Mouse (Mus musculus) stomach, postnatal 0 days (tissue): ENCODE measurements around the gene Etfdh. TPM values are rescaled to one million over a fixed set of nuclear protein-coding genes. Genes with fewer than 3 reads are reported as not detected.
A peak's percentile ranks its signal among the peaks of the same experiment; 100 is the strongest.

Experiments
- ATAC-seq: fragments of 200-750 bp; cut with Nextera tagmentation; 2 replicates; pipeline ENCODE4 v1.8.0; 2017; ENCODE audit not compliant: low FRiP score, low TSS enrichment
- DNase-seq: peaks from one replicate; pipeline ENCODE4 v3.0.0-alpha.2; 2016; ENCODE audit warnings: low spot score
- H3K27ac ChIP-seq: fragments of 300-500 bp; sonication (generic); replicated peaks from 2 replicates; pipeline ENCODE4 v1.5.1; 2014; ENCODE audit warnings: mild to moderate bottlenecking, control low read depth
- H3K27me3 ChIP-seq: fragments of 300-500 bp; sonication (generic); 2 replicates; pipeline ENCODE4 v1.6.1; 2014; ENCODE audit warnings: low read length; ENCODE audit not compliant: control insufficient read depth, insufficient read depth
- H3K36me3 ChIP-seq: fragments of 300-500 bp; sonication (generic); 2 replicates; pipeline ENCODE4 v1.6.1; 2014; ENCODE audit warnings: low read length, mixed read lengths; ENCODE audit not compliant: control insufficient read depth, insufficient read depth
- H3K4me1 ChIP-seq: fragments of 300-500 bp; sonication (generic); replicated peaks from 2 replicates; pipeline ENCODE4 v1.6.1; 2014; ENCODE audit warnings: antibody characterized with exemption; ENCODE audit not compliant: control insufficient read depth, insufficient read depth
- H3K4me2 ChIP-seq: fragments of 300-500 bp; sonication (generic); replicated peaks from 2 replicates; pipeline ENCODE4 v1.6.1; 2014; ENCODE audit warnings: low read depth, mild to moderate bottlenecking, control low read depth, moderate library complexity
- H3K4me3 ChIP-seq: fragments of 300-500 bp; sonication (generic); 2 replicates; pipeline ENCODE4 v1.5.1; 2014; ENCODE audit warnings: low read depth, low read length, control low read depth
- H3K9ac ChIP-seq: fragments of 300-500 bp; sonication (generic); 2 replicates; pipeline ENCODE4 v1.6.1; 2014; ENCODE audit warnings: mild to moderate bottlenecking, low read length, control low read depth, mixed read lengths
- H3K9me3 ChIP-seq: fragments of 300-500 bp; sonication (generic); 2 replicates; pipeline ENCODE4 v1.6.1; 2016; ENCODE audit warnings: low read length; ENCODE audit not compliant: control insufficient read depth
- CTCF ChIP-seq: IDR thresholded peaks from 2 replicates; pipeline ENCODE4 v1.5.1; 2016; ENCODE audit warnings: antibody characterized with exemption, low read depth, mild to moderate bottlenecking, moderate library complexity
- EP300 ChIP-seq: optimal IDR thresholded peaks from 2 replicates; pipeline ENCODE3; 2016; ENCODE audit warnings: antibody characterized with exemption
- WGBS: fragments of 180-500 bp; shearing (Covaris S2); extraction: QIAGEN DNeasy Blood & Tissue Kit; methylation state at CpG from one replicate; pipeline ENCODE4 v1.1.7; 2014; 5-methylcytosine and 5-hydroxymethylcytosine counted together
- polyA plus RNA-seq: library from polyadenylated mRNA; unstranded; fragments of >200 nt; fragmentation: Nextera tagmentation; extraction: Ambion mirVana; gene quantifications from 2 replicates; pipeline ENCODE4 v1.2.1, GENCODE M21; 2015

Etfdh gene
- polyA plus RNA-seq, 1 experiment from 2014 or later: 79.6 TPM

GRCm38 (mm10) chr3:79664787-79665408 lies 35.6 kb upstream of the Etfdh start:
- no peak for ATAC-seq

GRCm38 (mm10) chr3:79656682-79657081 lies 27.4 kb upstream of the Etfdh start:
- no peaks in the 10 kb centered on the region for H3K36me3 ChIP-seq
- no peaks in the 10 kb centered on the region for H3K4me1 ChIP-seq
- no peak overlapping the region for H3K4me2 ChIP-seq
- ATAC-seq: no peak
- TF ChIP-seq EP300: no peak
- no peak for TF ChIP-seq CTCF
- no peak overlapping the region for H3K4me3 ChIP-seq
- no peak for DNase-seq
- H3K27me3 ChIP-seq: no peaks in the 10 kb centered on the region
- 26% methylated on average over 5 of the region's 5 CpGs for WGBS
- H3K27ac ChIP-seq: no peak overlapping the region
- H3K9ac ChIP-seq: no peak overlapping the region
- H3K9me3 ChIP-seq: no peaks in the 10 kb centered on the region

More at GRCm38 (mm10) chr3:79664787-79665408, 35.6 kb upstream of the Etfdh start:
- peak; percentile 38 for DNase-seq
- Histone ChIP-seq H3K36me3 (no peaks in the 10 kb centered on the region), H3K9ac (no peak overlapping the region), H3K4me3 (no peak overlapping the region), H3K9me3 (no peaks in the 10 kb centered on the region), H3K4me1 (no peaks in the 10 kb centered on the region), H3K27me3 (no peaks in the 10 kb centered on the region), H3K27ac (no peak overlapping the region), H3K4me2 (no peak overlapping the region)
- 34% methylated on average over 9 of the region's 9 CpGs for WGBS
- TF ChIP-seq CTCF (peak; percentile 91), EP300 (no peak)

- Histone ChIP-seq H3K4me2 (no peak overlapping the region), H3K4me3 (no peak overlapping the region), H3K27me3 (no peaks in the 10 kb centered on the region), H3K4me1 (no peaks in the 10 kb centered on the region), H3K27ac (no peak overlapping the region), H3K9ac (no peak overlapping the region), H3K36me3 (no peaks in the 10 kb centered on the region), H3K9me3 (no peaks in the 10 kb centered on the region)
- WGBS: 78% methylated on average over 6 of the region's 6 CpGs
- TF ChIP-seq EP300 (no peak), CTCF (no peak)
- ATAC-seq: no peak
- DNase-seq: no peak
Observed at GRCm38 (mm10) chr3:79652129-79652528, 22.8 kb upstream of the Etfdh start.

GRCm38 (mm10) chr3:79628561-79629415 lies 512 bp downstream of the Etfdh start, which contains the start of gene 4930579G24Rik:
Gene 4930579G24Rik (plus strand): TSS chr3:79629079.
- WGBS: under 1% methylated on average over 60 of the region's 60 CpGs
- ATAC-seq: peak; percentile 99
- no peaks in the 10 kb centered on the region for H3K4me1 ChIP-seq
- DNase-seq: peak; percentile 93
- H3K4me3 ChIP-seq: peak within 1 kb of the TSS; percentile 73
- TF ChIP-seq CTCF (no peak), EP300 (no peak)
- no peaks in the 10 kb centered on the region for H3K9me3 ChIP-seq
- peak within 1 kb of the TSS; percentile 76 for H3K4me2 ChIP-seq
- H3K27me3 ChIP-seq: no peaks in the 10 kb centered on the region
- H3K27ac ChIP-seq: peak within 1 kb of the TSS; percentile 93
- H3K36me3 ChIP-seq: peaks cover 2% of the 10 kb centered on the region; the same call in 1 of the 2 replicates
- peak within 1 kb of the TSS; percentile 71 for H3K9ac ChIP-seq

GRCm38 (mm10) chr3:79628182-79628560 lies 1.1 kb downstream of the Etfdh start:
- DNase-seq (no peak), ATAC-seq (no peak; the same call in 1 of the 2 replicates)
- Histone ChIP-seq H3K27ac (peak overlapping the region; percentile 93), H3K36me3 (no peaks in the 10 kb centered on the region; the same call in 1 of the 2 replicates), H3K4me1 (no peaks in the 10 kb centered on the region), H3K4me2 (peak overlapping the region; percentile 70), H3K9me3 (no peaks in the 10 kb centered on the region), H3K4me3 (peak overlapping the region; percentile 73), H3K27me3 (no peaks in the 10 kb centered on the region), H3K9ac (peak overlapping the region; percentile 61)
- TF ChIP-seq EP300: no peak
- no peak for TF ChIP-seq CTCF
- WGBS: under 1% methylated on average over 9 of the region's 9 CpGs
